Mouse (Mus musculus) stomach, embryonic 14.5 days (tissue): Measurements from ENCODE around the gene Ndufv1. TPM values are rescaled to one million over a fixed set of nuclear protein-coding genes. Genes with fewer than 3 reads are reported as not detected.
A peak's percentile ranks its signal among the peaks of the same experiment; 100 is the strongest.

Experiments used
- ATAC-seq: fragments of 200-750 bp; cut with Nextera tagmentation; 2 replicates; pipeline ENCODE4 v1.8.0; 2017; ENCODE audit warnings: low read depth, moderate TSS enrichment; ENCODE audit not compliant: insufficient number of reproducible peaks, insufficient read depth, low FRiP score
- H3K27ac ChIP-seq: fragments of 300-500 bp; sonication (generic); 2 replicates; pipeline ENCODE4 v1.5.1; 2014; ENCODE audit warnings: mild to moderate bottlenecking, low read length, moderate library complexity, mixed read lengths
- H3K27me3 ChIP-seq: fragments of 300-500 bp; sonication (generic); 2 replicates; pipeline ENCODE4 v1.6.1; 2014; ENCODE audit warnings: low read length, control low read depth, mixed read lengths; ENCODE audit not compliant: control insufficient read depth, insufficient read depth
- H3K36me3 ChIP-seq: fragments of 300-500 bp; sonication (generic); 2 replicates; pipeline ENCODE4 v1.6.1; 2014; ENCODE audit warnings: mild to moderate bottlenecking, control low read depth, low read length, moderate library complexity, mixed read lengths; ENCODE audit not compliant: control insufficient read depth, insufficient read depth
- H3K4me1 ChIP-seq: fragments of 300-500 bp; sonication (generic); 2 replicates; pipeline ENCODE4 v1.6.1; 2014; ENCODE audit warnings: low read length, control low read depth, mixed read lengths; ENCODE audit not compliant: control insufficient read depth, insufficient read depth
- H3K4me2 ChIP-seq: fragments of 300-500 bp; sonication (generic); replicated peaks from 2 replicates; pipeline ENCODE4 v1.6.1; 2014; ENCODE audit warnings: low read depth, low read length, control low read depth
- H3K4me3 ChIP-seq: fragments of 300-500 bp; sonication (generic); 2 replicates; pipeline ENCODE4 v1.5.1; 2014; ENCODE audit warnings: low read depth, low read length, control low read depth
- H3K9ac ChIP-seq: fragments of 300-500 bp; sonication (generic); replicated peaks from 2 replicates; pipeline ENCODE4 v1.6.1; 2014; ENCODE audit warnings: low read depth, mild to moderate bottlenecking, control low read depth, low read length, moderate library complexity, mixed read lengths
- H3K9me3 ChIP-seq: fragments of 300-500 bp; sonication (generic); 2 replicates; pipeline ENCODE4 v1.6.1; 2016; ENCODE audit warnings: low read depth, low read length, control low read depth; ENCODE audit not compliant: control insufficient read depth
- WGBS: fragments of 180-500 bp; shearing (Covaris S2); extraction: QIAGEN DNeasy Blood & Tissue Kit; methylation state at CpG from one replicate; pipeline ENCODE4 v1.1.7; 2014; 5-methylcytosine and 5-hydroxymethylcytosine counted together
- polyA plus RNA-seq: library from polyadenylated mRNA; unstranded; fragments of >200 nt; fragmentation: Nextera tagmentation; extraction: Ambion mirVana; gene quantifications from 2 replicates; pipeline ENCODE4 v1.2.1, GENCODE M21; 2014

Gene Ndufv1
- polyA plus RNA-seq, 1 experiment from 2014 or later, result 205 TPM

DNA sequence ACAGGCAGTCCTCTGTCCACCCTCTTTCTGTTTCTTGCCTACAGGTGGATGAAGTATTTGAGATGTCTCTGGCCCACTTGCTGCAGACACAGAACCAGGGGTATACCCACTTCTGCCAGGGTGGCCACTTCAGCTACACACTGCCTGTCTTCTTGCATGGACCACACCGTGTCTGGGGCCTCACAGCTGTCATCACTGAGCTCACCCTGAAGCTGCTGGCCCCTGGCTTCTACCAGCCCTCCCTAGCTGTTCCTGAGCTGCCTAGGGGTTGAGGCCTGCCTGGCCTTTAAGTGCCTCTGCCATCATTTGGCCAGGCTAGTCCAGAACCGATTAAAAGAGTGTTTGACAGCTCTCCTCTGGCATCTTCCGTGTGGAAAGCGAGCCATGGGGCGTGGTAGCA lies 10.9 kb downstream of the Ndufv1 start:
- no peak for ATAC-seq
- H3K9me3 ChIP-seq, result no peaks in the 10 kb centered on the region
- H3K9ac ChIP-seq, result no peak overlapping the region
- WGBS, result 77% methylated on average over 5 of the region's 5 CpGs
- H3K4me2 ChIP-seq, result peak overlapping the region; percentile 93; the same call in 1 of the 2 replicates
- no peak overlapping the region for H3K4me3 ChIP-seq
- H3K36me3 ChIP-seq, result 0 out of 2 replicates have a peak, but pooled peaks cover 5% of the 10 kb centered on the region
- peaks cover 15% of the 10 kb centered on the region for H3K4me1 ChIP-seq
- no peak overlapping the region for H3K27ac ChIP-seq
- no peaks in the 10 kb centered on the region for H3K27me3 ChIP-seq

DNA sequence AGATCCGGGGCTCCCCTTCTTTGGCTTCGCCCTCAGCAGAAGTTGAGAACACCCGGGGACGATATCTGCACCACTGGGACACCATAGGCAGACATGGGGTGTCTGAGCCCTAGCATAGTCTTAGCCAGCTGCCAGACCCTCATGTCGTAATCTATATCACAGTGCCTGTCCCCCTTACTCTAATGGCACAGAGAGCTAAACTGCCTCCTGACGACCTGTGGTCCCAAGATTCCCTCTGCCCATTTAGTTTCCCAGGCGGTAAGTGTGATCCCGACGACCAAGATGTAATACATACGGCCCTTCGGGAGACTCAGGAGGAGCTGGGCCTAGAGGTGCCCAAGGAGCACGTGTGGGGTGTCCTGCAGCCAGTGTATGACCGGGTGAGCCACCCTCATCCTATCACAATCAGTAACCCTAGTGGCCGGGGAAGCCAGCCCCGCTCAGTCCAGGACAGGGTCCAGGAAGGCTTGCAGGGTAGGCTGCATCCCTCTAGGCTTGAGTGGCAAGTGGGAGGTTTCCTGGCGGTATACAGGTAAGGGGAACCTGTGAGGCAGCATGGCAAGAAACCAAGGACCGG lies 11.6 kb downstream of the Ndufv1 start:
- ATAC-seq, result no peak
- Histone ChIP-seq H3K9ac (peak overlapping the region; percentile 80), H3K27me3 (no peaks in the 10 kb centered on the region), H3K4me2 (peak overlapping the region; percentile 93), H3K4me1 (peaks cover 15% of the 10 kb centered on the region), H3K9me3 (no peaks in the 10 kb centered on the region), H3K4me3 (peak overlapping the region; percentile 52), H3K36me3 (0 out of 2 replicates have a peak, but pooled peaks cover 1% of the 10 kb centered on the region), H3K27ac (peak overlapping the region; percentile 97)
- WGBS, result 11% methylated on average over 17 of the region's 17 CpGs

DNA sequence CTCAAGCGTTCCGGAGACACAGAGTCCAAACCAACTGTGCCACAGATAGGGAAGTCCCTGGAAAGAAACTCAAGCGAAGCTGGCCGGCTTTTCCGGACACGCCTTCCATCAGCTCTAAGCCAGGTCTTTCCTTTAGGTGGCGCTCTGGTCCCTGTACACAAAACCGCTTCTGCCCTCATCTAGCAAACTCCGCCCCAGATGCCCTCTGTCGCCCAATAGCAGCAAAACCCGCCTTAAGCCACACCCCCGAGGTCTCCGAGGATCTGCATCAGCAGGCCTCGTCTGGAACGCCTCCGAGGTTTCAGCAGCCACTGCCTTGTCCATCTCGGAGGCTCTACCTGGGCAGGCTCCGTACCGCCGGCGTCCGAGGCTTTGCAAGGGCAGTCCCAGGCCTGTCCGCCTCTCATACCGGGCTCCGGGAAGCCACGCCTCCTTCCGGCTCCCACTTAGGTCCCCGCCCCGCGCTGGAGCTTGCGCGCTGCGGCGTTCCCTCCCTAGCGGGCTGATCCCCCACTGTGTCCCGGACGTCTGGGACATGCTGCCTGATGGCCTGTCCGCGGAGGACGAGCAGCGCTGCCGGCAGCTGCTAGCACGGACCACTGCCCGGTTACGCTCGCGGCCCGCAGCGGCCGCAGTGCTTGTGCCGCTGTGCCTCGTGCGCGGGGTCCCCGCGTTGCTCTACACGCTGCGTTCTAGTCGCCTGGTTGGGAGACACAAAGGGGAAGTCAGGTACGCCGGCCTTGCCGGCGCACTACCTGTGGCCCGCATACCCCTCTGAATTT lies 12.3 kb downstream of the Ndufv1 start, which contains the start of the genes Nudt8 and Gm49405:
Gene Nudt8, plus strand, starts transcription at position 462 of the 782 bp plus-strand sequence.
Gene Gm49405, plus strand, starts transcription at position 508 of the 782 bp plus-strand sequence.
- Histone ChIP-seq H3K4me1 (peaks cover 15% of the 10 kb centered on the region), H3K9me3 (no peaks in the 10 kb centered on the region), H3K4me3 (peak within 1 kb of the TSS; percentile 52), H3K9ac (peak within 1 kb of the TSS; percentile 80), H3K4me2 (peak within 1 kb of the TSS; percentile 93), H3K27me3 (no peaks in the 10 kb centered on the region), H3K36me3 (no peaks in the 10 kb centered on the region), H3K27ac (peak within 1 kb of the TSS; percentile 97)
- peak; percentile 89 for ATAC-seq
- under 1% methylated on average over 64 of the region's 64 CpGs for WGBS

DNA sequence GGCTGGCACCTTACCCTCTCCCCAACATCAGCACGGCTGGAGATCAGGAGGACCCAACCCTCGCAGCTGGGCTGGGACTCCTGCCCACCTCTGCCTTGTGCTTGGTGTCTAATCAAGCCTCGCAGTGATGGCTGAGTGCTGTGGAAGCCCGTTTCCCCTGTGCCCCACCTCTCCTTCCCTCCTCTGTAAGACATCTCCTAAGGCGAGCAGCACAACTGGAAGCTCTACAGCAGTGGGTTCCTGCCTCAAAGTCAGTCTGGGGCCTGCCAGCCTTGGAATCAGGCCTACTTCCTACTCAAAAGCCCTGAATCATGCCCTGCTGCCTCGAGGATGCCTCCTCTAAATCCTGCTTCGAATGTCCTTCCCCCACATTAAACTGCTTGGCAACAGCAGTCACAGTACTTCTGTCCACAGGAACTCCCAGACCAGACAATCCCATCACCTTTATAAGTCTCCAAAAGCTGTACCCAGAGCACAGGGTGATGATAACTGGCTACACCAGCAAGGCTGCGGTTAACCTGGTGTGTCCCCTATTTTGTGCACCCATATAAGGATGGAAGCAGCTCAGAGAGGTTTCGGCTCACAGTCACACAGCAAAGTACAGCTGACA lies 13.4 kb downstream of the Ndufv1 start:
- Histone ChIP-seq H3K9me3 (no peaks in the 10 kb centered on the region), H3K27me3 (no peaks in the 10 kb centered on the region), H3K4me1 (peaks cover 15% of the 10 kb centered on the region), H3K36me3 (no peaks in the 10 kb centered on the region), H3K4me2 (peak overlapping the region; percentile 93), H3K27ac (no peak overlapping the region), H3K4me3 (peak overlapping the region; percentile 52; the same call in 1 of the 2 replicates), H3K9ac (no peak overlapping the region; the same call in 1 of the 2 replicates)
- no peak for ATAC-seq
- 83% methylated on average over 9 of the region's 9 CpGs for WGBS

DNA sequence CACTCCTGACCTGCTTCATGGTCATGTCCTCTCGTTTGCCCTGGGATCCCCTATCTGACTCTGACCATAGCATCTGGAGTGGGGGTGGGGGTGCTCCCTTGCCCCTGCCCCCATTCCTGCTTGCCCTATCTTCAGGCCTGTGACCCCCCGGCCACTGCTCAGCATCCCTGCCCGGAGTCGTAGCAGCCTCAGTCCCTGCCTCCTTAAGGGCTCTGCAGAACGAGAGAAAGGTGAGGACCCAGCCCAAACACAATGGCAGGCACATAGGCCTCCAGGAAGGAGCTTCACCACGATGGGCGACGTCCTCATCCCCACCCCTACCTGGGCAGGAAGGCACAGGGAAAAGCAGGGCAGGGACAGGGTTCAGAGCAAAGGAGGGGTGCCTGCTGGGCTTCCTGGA lies 14.3 kb downstream of the Ndufv1 start:
- Histone ChIP-seq H3K36me3 (no peaks in the 10 kb centered on the region), H3K4me1 (peaks cover 15% of the 10 kb centered on the region), H3K4me3 (no peak overlapping the region), H3K4me2 (no peak overlapping the region), H3K9me3 (no peaks in the 10 kb centered on the region), H3K9ac (no peak overlapping the region), H3K27ac (no peak overlapping the region), H3K27me3 (no peaks in the 10 kb centered on the region)
- no peak for ATAC-seq
- 75% methylated on average over 8 of the region's 8 CpGs for WGBS

DNA sequence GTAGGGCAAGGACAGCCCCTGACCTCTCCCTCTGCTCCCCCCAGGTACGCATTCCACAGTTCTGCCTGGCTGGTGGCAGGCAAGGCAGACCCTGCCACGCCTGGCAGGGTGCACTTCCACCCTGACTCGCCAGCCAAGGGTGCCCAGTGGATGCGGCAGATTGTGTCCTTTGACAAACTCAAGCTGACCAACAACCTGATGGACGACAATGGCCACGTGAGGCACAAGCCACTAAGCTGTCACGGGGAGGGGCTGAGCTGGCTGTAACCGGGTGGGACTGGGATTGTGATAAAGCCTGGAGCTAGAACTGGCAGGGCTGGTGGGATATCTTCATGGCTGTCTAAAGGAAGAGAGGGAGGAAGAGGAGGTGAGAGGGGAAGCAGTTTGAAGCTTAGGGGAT lies 15.4 kb downstream of the Ndufv1 start:
- peaks cover 15% of the 10 kb centered on the region for H3K4me1 ChIP-seq
- H3K4me3 ChIP-seq, result no peak overlapping the region
- ATAC-seq, result no peak
- WGBS, result 46% methylated on average over 8 of the region's 8 CpGs
- H3K27ac ChIP-seq, result no peak overlapping the region
- H3K4me2 ChIP-seq, result no peak overlapping the region
- H3K9ac ChIP-seq, result no peak overlapping the region
- H3K9me3 ChIP-seq, result no peaks in the 10 kb centered on the region
- H3K27me3 ChIP-seq, result no peaks in the 10 kb centered on the region
- no peaks in the 10 kb centered on the region for H3K36me3 ChIP-seq

DNA sequence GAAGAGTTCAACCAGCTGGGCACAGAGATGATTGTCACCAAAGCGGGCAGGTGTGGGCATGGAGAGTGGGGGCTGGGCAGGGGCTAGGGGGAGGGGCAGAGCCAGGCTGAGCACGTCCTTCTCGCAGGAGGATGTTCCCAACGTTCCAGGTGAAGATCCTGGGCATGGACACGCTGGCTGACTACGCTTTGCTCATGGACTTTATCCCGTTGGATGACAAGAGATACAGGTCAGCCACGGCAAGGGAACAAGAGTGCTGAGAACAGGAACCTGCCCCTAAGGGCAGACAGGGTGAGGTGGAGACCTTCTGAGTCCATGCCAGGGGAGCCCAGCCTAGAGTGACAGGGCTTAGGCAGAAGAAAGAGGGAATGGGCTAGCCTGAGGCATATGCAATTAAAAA lies 15.9 kb downstream of the Ndufv1 start:
- Histone ChIP-seq H3K4me1 (peaks cover 15% of the 10 kb centered on the region), H3K27ac (no peak overlapping the region), H3K9me3 (no peaks in the 10 kb centered on the region), H3K36me3 (no peaks in the 10 kb centered on the region), H3K27me3 (no peaks in the 10 kb centered on the region), H3K4me2 (no peak overlapping the region), H3K4me3 (no peak overlapping the region), H3K9ac (no peak overlapping the region)
- 78% methylated on average over 8 of the region's 8 CpGs for WGBS
- no peak for ATAC-seq

DNA sequence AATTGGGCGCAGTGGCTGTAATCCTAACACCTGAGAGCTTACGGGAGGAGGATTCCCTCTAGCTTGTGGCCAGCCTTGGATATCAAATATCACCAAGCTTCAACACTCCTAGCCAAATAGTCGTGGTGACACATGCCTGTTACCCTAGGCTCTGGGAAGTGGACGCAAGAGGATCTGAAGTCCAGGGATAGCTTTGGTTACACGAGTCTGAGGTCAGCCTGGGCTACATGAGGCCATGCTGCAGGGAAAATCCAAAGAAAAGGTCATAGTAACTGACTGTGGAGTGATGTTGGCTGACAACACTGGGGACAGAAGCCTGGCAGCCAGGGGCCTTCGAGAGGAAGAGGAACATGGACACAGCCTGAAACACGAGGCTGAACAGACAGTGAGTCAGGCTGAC lies 16.5 kb downstream of the Ndufv1 start:
- 71% methylated on average over 7 of the region's 7 CpGs for WGBS
- H3K4me3 ChIP-seq, result no peak overlapping the region

More for the DNA sequence above, 16.5 kb downstream of the Ndufv1 start:
- Histone ChIP-seq H3K27ac (no peak overlapping the region), H3K4me2 (no peak overlapping the region), H3K4me1 (peaks cover 9% of the 10 kb centered on the region), H3K9ac (no peak overlapping the region), H3K36me3 (no peaks in the 10 kb centered on the region), H3K27me3 (no peaks in the 10 kb centered on the region), H3K9me3 (no peaks in the 10 kb centered on the region)
- no peak for ATAC-seq
